Mouse (Mus musculus) retina, postnatal 7 days (tissue): ENCODE measurements around the gene Fxr2.
A peak's percentile ranks its signal among the peaks of the same experiment; 100 is the strongest.
"Not testable (repeated sequence)": the region's sequence is repeated elsewhere in the genome, so short reads cannot be mapped to it uniquely, and the experiment has no call there.

ENCODE experiments used
- DNase-seq: peaks from one replicate; pipeline ENCODE4 v3.0.0-alpha.2; 2012; ENCODE audit warnings: low read depth, low spot score

Fxr2 gene

GRCm38 (mm10) chr11:69610899-69611298 lies 21.9 kb upstream of the Fxr2 start:
- DNase-seq, result no peak

- DNase-seq, result peak; percentile 61
Observed at GRCm38 (mm10) chr11:69613553-69614256, 19.1 kb upstream of the Fxr2 start.

GRCm38 (mm10) chr11:69614257-69614588 lies 18.6 kb upstream of the Fxr2 start:
- not testable (repeated sequence) for DNase-seq

DNA sequence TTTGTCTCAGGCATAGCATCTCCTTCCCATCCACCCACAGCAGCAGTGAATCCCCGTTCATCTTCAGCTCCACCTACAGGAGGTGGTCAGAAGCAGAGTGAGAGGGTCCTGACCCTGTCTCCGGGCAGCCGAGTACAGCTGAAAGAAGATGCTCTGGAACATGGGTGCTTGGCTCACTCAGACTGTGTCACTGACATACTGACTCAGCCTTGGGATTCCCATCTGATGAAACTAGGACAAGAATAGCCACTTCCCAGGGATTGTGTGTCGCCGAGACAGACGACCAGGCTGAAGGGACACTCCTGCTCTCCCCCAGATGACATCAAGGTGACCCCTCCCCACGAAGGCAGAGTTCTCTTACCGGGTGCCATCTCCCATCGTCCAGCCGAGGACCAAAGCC lies 16.0 kb upstream of the Fxr2 start:
- no peak for DNase-seq

DNA sequence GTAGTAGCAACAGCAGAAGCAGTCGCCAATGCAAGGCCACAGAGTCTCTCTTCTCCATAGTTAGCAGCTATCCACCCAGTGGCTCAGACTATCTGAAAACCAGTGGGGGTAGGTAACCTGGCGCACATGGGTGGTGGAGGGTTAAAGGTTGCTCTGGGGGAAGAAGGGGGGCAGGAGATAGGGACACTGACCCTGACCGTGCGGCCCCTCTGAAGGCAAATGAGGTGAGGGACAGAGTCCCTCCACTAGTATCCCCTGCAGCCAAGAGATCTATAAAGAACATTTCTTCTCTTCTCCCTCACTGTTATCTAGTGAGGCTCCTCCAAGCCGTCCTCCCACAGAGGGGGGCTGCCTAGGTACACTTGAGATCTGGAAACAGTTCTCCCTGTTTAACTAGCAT lies 15.0 kb upstream of the Fxr2 start, which contains the start of gene Shbg:
Gene Shbg, minus strand, starts transcription at position 101 of the 400 bp plus-strand sequence.
- no peak for DNase-seq

- no peak for DNase-seq
Observed at GRCm38 (mm10) chr11:69620394-69621081, 12.3 kb upstream of the Fxr2 start.

GRCm38 (mm10) chr11:69621571-69622268 lies 11.1 kb upstream of the Fxr2 start, which contains the start of gene Sat2:
TSS of gene Sat2 (plus strand) at chr11:69622024.
- no peak for DNase-seq

GRCm38 (mm10) chr11:69622406-69622805 lies 10.4 kb upstream of the Fxr2 start:
- DNase-seq, result no peak

DNA sequence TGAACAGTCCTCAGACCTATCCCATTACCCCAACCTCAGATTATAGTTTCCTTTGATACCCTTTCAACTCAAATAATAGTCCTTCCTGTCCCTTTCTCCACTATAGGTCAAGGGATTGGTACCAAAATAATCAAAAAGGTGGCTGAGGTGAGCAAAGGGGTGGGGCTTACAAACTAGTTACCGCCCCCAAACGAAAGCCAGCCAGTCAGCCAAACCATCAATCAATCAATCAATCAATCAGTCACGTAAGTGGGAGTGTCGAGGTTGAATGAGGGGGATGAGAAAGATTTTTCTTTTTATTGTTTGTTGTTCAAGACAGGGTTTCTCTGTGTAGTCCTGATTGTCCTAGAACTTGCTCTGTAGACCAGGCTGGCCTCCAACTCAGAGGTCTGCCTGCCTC lies 9.8 kb upstream of the Fxr2 start:
- DNase-seq, result no peak

DNA sequence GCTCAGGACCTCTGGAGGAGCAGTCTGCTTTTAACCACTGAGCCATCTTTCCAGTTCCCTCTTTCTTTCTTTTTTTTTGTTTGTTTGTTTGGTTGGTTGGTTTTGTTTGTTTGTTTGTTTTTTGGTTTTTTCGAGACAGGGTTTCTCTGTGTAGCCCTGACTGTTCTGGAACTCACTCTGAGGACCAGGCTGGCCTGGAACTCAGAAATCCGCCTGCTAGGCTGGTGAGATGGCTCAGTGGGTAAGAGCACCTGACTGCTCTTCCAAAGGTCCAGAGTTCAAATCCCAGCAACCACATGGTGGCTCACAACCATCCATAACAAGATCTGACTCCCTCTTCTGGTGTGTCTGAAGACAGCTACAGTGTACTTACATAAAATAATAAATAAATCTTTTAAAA lies 8.5 kb upstream of the Fxr2 start:
- DNase-seq, result not testable (repeated sequence)

DNA sequence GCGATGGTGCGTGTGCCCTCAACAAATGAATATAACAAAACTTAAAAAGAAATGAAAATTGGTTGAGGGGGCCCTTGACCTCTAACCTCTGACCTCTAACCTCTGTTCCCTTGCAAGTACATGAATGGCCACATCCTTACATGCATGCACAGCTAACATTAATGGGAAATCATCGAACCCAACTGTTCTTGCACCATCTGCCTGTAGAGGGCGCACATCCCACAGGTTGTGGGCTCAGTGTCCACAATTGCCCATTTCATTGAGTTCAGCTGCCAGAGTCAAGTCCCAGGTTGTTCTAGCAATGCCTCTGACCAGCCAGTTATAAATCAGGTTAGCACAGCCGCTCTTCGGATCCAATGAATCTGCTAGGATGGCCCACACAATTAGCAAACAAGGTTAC lies 4.5 kb upstream of the Fxr2 start:
- DNase-seq, result peak; percentile 71

DNA sequence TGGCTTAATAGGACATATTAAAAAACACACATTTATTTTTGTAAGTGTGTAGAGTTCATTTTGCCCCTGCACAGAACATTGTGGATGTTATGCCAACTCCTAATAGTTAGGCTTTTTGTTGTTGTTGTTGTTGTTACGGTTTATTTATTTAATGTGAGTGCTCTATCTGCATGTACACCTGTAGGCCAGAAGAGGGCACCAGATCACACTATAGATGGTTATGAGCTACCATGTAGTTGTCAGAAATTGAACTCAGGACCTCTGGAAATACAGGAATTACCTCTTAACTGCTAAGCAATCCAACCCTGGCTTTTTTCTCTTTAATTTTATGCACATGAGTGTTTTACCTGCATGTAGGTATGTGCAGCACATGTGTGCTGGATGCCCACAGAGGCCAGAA lies 3.0 kb upstream of the Fxr2 start:
- no peak for DNase-seq

DNA sequence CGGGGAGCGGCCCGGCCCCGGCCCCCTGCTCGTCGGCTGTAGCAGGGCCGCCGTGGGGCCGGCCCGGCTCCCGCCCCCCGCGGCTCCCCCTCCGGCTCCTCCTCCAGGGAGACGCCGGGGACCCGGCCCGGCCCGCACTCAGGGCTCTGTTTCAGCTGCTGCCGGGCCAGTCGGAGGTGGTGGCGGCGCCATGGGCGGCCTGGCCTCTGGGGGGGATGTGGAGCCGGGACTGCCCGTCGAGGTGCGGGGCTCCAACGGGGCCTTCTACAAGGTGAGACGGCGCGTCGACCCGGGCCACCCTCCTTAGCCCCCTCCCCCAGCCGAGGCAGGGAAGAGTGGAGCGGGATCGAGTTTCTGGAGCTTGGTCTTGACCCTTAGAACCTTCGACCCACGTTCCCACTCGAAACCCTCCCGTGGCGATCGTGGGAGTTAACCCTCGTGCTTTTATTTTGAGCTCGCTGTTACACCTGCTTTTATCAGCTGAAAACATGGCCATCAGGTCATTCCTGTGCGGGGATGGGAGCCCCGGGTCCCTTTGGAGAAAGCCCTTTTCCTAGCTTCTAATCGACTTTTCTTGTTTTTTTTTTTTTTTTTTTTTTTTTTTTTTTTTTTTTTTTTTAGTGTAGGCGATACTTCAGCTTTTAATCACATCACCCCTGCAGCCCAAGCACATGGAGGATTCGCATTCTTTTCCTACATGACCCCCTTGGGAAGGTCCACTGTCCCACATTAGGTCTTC lies 507 bp downstream of the Fxr2 start:
- no peak for DNase-seq

- DNase-seq, result no peak
Observed at GRCm38 (mm10) chr11:69635471-69635870, 2.7 kb downstream of the Fxr2 start.

GRCm38 (mm10) chr11:69645860-69646259 lies 13.1 kb downstream of the Fxr2 start:
- DNase-seq, result no peak

GRCm38 (mm10) chr11:69653399-69653798 lies 20.6 kb downstream of the Fxr2 start:
- peak; percentile 62 for DNase-seq

DNA sequence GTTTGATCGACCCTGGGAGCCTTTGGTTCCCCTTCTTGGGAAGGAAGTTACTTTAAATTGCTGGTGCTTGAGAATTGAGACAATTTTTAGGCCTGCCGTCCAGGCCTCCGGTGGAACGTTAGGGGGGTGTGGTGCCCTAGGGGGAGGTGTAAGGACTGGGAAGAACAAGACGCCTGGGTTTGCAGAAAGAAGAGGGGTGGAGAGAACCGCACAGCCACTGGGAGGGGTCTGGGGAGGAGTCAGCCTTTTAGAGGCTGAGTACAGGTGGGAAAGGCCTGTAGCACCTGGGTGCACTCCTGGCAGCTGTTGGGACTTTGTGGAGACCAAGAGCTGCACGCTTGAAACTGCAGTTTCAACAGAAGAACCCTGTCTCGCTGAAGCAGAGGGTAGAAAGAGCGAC lies 22.0 kb downstream of the Fxr2 start:
- no peak for DNase-seq

DNA sequence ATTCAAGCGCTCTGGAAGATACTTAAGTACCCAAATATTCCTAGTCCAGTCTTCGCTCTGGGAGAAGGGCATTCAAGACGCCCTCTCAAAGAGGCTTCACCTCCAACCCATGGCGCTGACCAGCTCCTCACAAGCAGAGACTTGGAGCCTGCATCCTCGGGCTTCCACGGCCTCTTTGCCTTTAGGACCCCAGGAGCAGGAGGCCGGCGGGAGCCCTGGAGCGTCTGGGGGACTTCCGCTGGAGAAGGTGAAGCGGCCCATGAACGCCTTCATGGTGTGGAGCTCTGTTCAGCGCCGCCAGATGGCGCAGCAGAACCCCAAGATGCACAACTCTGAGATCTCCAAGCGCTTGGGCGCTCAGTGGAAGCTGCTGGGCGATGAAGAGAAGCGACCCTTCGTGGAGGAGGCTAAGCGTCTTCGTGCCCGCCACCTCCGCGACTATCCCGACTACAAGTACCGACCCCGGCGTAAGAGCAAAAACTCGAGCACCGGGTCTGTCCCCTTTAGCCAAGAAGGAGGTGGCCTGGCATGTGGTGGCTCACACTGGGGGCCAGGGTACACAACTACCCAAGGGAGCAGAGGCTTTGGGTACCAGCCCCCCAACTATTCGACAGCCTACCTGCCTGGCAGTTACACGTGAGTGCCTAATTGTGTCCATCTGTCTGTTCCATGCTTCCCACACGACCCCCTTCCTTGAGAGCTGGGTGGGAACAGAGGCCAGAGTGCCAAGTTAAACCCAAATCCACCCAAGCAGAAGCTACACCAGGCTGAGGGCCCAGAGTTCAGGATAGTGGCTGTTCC lies 22.7 kb downstream of the Fxr2 start, which contains the start of gene Sox15:
Gene Sox15, plus strand, starts transcription at position 51 of the 801 bp plus-strand sequence.
- DNase-seq, result peak; percentile 66

DNA sequence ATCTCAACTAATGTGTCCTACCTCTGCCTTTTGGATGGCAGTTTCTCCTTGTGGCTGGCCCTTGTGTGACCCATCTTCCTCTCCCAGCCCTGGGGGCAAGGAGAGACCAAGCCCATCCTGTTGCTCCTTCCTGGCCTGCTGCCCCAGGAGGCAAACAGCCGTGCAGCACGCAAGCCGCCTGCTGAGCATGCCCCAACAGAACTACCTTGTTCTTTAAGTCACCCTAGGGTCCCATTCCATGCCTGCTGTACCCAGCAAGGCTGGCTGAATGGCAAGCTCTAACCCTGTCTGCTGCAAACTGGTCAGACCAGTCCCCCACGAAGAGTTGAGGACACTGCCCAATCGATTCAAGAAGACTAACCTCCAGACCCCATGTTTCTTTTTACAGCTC lies 23.3 kb downstream of the Fxr2 start:
- DNase-seq, result no peak

- peak; percentile 60 for DNase-seq
Observed at GRCm38 (mm10) chr11:69656617-69657461, 24.0 kb downstream of the Fxr2 start.
